Mouse (Mus musculus) heart, embryonic 11.5 days (tissue): Measurements from ENCODE around the gene Klra4. TPM values are rescaled to one million over a fixed set of nuclear protein-coding genes. Genes with fewer than 3 reads are reported as not detected.
"Not testable (repeated sequence)": the region's sequence is repeated elsewhere in the genome, so short reads cannot be mapped to it uniquely, and the experiment has no call there.

Experiments used
- ATAC-seq: fragments of 200-750 bp; cut with Nextera tagmentation; replicated peaks from 2 replicates; pipeline ENCODE4 v1.8.0; 2017; ENCODE audit warnings: moderate library complexity; ENCODE audit not compliant: insufficient number of reproducible peaks, low FRiP score, low TSS enrichment
- H3K27ac ChIP-seq: fragments of 300-500 bp; sonication (generic); 2 replicates; pipeline ENCODE4 v1.5.1; 2014; ENCODE audit warnings: mild to moderate bottlenecking, low read depth, low read length
- H3K27me3 ChIP-seq: fragments of 300-500 bp; sonication (generic); 2 replicates; pipeline ENCODE4 v1.6.1; 2014; ENCODE audit warnings: mild to moderate bottlenecking, low read length, mixed read lengths; ENCODE audit not compliant: control insufficient read depth, insufficient read depth
- H3K36me3 ChIP-seq: fragments of 300-500 bp; sonication (generic); 2 replicates; pipeline ENCODE4 v1.6.1; 2014; ENCODE audit warnings: mild to moderate bottlenecking, low read length, moderate library complexity, mixed read lengths; ENCODE audit not compliant: control insufficient read depth, insufficient read depth
- H3K4me1 ChIP-seq: fragments of 300-500 bp; sonication (generic); 2 replicates; pipeline ENCODE4 v1.6.1; 2014; ENCODE audit warnings: low read length; ENCODE audit not compliant: control insufficient read depth, insufficient read depth
- H3K4me2 ChIP-seq: fragments of 300-500 bp; sonication (generic); 2 replicates; pipeline ENCODE4 v1.6.1; 2014; ENCODE audit warnings: mild to moderate bottlenecking, moderate library complexity
- H3K4me3 ChIP-seq: fragments of 300-500 bp; sonication (generic); 2 replicates; pipeline ENCODE4 v1.5.1; 2014; ENCODE audit warnings: low read depth, low read length
- H3K9ac ChIP-seq: fragments of 300-500 bp; sonication (generic); 2 replicates; pipeline ENCODE4 v1.6.1; 2014; ENCODE audit warnings: mild to moderate bottlenecking, low read depth, low read length, moderate library complexity
- H3K9me3 ChIP-seq: fragments of 300-500 bp; sonication (generic); replicated peaks from 2 replicates; pipeline ENCODE4 v1.6.1; 2016; ENCODE audit warnings: low read length; ENCODE audit not compliant: control insufficient read depth
- WGBS: fragments of 180-500 bp; shearing (Covaris S2); extraction: QIAGEN DNeasy Blood & Tissue Kit; methylation state at CpG from one replicate; pipeline ENCODE4 v1.1.7; 2014; ENCODE audit not compliant: insufficient replicate concordance; 5-methylcytosine and 5-hydroxymethylcytosine counted together
- polyA plus RNA-seq: library from polyadenylated mRNA; unstranded; fragments of >200 nt; fragmentation: Nextera tagmentation; extraction: Ambion mirVana; gene quantifications from 2 replicates; pipeline ENCODE4 v1.2.1, GENCODE M21; 2014

Gene Klra4
- polyA plus RNA-seq = not detected in 2 replicates

DNA sequence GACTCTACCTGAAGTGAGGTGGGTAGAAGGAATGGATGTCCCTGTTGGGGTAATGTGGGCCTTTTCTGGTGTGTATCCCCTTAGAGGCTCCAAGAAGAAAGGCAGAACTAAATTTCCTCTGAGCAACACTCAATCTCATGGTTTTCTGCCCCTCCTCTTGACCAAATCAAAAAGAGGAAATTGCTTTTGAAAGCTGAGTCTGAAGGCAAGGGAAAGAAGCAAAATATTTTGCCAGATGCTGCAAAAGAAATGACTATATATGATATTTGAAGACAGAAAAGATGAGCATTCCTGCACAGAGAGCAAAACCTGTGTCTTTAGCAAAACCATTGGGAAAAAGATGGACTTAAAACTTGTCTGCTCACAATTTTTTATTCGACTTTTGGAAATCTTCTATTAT lies at the start of gene Klra4:
TSS of gene Klra4 (minus strand) at position 101 of the 400 bp plus-strand sequence.
- H3K4me1 ChIP-seq, ATAC-seq: not testable (repeated sequence)

DNA sequence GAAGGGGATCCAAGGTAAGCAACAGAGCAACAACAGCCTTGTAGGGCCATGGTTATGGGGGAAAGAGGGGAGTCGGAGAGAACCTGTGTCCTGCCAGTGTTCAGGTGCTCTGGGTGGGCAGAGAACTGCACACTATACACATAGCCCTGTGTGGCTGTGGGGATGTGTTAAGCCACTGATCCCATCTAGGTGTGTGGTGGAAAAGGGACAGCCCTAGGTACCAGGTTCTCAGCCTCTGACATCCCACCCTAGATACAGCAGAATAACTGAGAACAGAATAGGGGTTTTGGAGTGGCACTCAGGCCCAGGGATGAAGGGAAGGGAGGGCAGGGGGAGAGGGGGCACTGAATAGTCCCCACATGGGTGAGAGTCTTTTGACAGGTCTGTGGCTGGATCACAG lies 43.4 kb upstream of the Klra4 start:
- Histone ChIP-seq H3K9ac (no peak overlapping the region), H3K4me3 (no peak overlapping the region), H3K27ac (no peak overlapping the region), H3K27me3 (no peaks in the 10 kb centered on the region), H3K36me3 (no peaks in the 10 kb centered on the region), H3K4me1 (no peaks in the 10 kb centered on the region), H3K4me2 (no peak overlapping the region), H3K9me3 (no peaks in the 10 kb centered on the region; the same call in 1 of the 2 replicates)
- WGBS = 86% methylated on average over 1 of the region's 1 CpGs
- no peak for ATAC-seq

More for the DNA sequence above, at the start of gene Klra4:
- H3K36me3 ChIP-seq, H3K4me3 ChIP-seq, H3K27ac ChIP-seq, H3K9me3 ChIP-seq, H3K4me2 ChIP-seq, H3K27me3 ChIP-seq, H3K9ac ChIP-seq: not testable (repeated sequence)
- WGBS = 53% methylated on average over 1 of the region's 1 CpGs

DNA sequence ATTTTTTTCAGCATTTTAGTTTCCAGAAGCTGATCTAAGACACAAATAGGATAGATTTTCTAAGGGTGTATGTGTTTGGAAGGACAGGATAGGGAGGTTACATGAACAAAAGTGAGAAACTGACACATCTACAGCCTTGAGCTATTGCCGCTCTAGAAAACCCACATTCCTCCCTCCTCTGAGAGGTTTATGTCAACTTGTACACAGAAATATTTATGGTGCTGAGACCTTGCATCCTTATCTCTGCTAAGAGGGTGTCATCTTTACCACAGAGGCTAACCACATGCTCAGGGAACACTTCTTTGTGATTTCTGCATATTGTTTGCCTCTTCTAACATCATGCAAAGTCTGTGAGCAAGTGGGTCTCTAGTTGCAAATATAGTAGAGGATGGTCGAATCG lies 35.7 kb upstream of the Klra4 start:
- not testable (repeated sequence) for H3K9me3 ChIP-seq, H3K36me3 ChIP-seq, H3K27ac ChIP-seq, H3K9ac ChIP-seq, ATAC-seq, H3K4me1 ChIP-seq, H3K27me3 ChIP-seq, H3K4me3 ChIP-seq, H3K4me2 ChIP-seq
- 76% methylated on average over 3 of the region's 3 CpGs for WGBS

DNA sequence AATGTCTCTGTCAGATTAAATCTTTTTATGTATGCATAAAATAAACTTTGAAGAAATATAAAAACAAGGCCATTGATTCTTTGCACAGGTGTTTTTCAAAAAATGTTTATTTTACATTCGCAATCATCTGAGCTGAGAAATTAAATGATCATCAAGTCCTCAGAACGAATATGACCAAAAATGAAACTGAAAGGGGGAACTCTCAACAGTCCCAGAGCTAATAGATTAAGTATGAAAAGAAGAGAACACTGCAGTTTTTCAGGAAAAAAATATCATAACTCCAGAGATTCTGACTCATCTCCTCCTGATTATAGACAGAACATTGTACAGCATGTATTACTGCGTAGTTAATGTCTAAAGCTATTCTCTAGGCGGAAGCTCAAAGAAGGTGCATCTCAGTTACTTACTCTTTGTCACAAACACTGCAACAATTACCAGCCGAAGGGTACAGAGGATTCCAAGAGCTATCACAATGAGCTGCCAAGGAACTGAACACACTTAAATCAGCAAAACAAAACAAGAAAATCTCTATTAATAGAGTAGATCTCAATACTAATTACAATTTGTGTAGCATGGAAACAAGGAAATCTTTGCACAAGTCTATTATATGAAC lies 25.4 kb upstream of the Klra4 start:
- no peaks in the 10 kb centered on the region for H3K4me1 ChIP-seq
- no peaks in the 10 kb centered on the region for H3K27me3 ChIP-seq
- no peak for ATAC-seq
- H3K9ac ChIP-seq = no peak overlapping the region
- H3K36me3 ChIP-seq = no peaks in the 10 kb centered on the region
- H3K4me2 ChIP-seq = no peak overlapping the region
- H3K27ac ChIP-seq = no peak overlapping the region
- no peak overlapping the region for H3K4me3 ChIP-seq
- H3K9me3 ChIP-seq = no peaks in the 10 kb centered on the region
- 76% methylated on average over 5 of the region's 5 CpGs for WGBS

DNA sequence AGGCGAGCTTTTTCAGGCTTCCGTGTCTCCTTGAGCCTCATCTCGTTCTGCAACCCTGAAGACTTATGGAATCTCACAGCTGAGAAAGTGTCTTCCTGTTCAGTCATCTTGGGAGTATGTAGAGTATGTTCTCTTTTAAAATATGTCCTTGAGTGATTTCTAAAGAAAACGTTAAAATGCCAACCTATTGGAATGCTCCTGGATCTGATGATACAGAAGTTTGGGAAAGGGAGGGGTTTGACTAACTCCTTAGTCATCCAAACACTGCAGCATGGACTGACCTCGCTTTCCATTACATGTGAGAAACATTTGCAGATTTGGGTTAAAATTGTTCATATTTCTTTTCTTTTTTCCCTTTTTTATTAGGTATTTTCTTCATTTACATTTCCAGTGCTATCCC lies 1.9 kb downstream of the Klra4 start:
- Histone ChIP-seq H3K27ac (no peak overlapping the region), H3K9ac (no peak overlapping the region), H3K36me3 (no peaks in the 10 kb centered on the region), H3K4me1 (no peaks in the 10 kb centered on the region), H3K9me3 (peaks cover 2% of the 10 kb centered on the region), H3K4me2 (no peak overlapping the region), H3K4me3 (no peak overlapping the region), H3K27me3 (no peaks in the 10 kb centered on the region)
- WGBS = 71% methylated on average over 5 of the region's 5 CpGs
- ATAC-seq = no peak

DNA sequence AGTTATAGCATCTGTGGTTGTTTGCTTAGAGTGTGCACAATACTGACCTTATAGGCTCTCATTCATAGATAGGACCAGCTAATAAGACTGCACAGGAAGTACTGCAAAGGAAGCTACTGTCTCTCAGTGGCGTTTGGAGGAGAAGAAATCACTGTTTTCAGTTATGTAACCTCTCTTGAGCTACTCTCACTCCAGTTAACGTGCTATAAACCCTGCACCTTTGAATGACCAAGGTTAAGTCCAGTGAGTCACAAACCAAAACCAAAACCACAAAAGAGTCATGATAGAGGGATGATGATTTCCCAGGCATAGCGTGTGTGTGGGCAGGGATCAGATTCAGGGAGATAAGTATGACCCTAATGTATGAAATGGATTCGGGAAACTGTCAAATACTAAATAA lies 31.9 kb downstream of the Klra4 start:
- H3K9me3 ChIP-seq, H3K27me3 ChIP-seq, ATAC-seq, H3K9ac ChIP-seq, H3K27ac ChIP-seq, H3K4me1 ChIP-seq, H3K4me3 ChIP-seq, H3K4me2 ChIP-seq, H3K36me3 ChIP-seq: not testable (repeated sequence)
- WGBS = 53% methylated on average over 4 of the region's 4 CpGs

DNA sequence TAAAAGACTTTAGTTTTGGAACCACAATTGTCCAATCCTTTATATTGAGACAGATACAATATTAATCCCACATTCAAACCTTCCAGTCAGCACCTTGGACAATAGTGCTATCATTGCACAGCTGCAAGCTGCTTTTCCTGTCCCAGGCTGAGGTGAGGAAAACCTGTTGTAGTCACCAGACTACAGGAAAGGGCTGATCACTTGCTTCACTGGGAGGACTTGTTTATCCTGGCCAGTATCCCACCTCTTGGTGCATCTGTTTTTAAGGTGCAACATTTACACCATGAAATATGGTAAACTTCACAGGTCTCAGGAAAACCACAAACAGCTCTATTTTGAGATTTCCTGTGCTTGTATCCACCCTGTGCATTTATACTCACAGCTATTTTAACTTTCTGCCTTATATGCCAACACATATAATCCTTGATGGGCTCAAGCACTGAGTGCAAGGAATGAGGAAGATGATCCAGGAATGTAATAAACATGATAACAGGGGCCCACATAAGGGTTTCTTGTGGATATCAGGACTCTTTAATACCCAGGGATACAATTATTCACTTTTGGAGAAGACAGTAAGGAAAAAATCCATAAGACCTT lies 35.5 kb downstream of the Klra4 start:
- not testable (repeated sequence) for H3K4me3 ChIP-seq, H3K4me2 ChIP-seq, H3K9me3 ChIP-seq, H3K27me3 ChIP-seq, ATAC-seq, H3K36me3 ChIP-seq, H3K27ac ChIP-seq, H3K4me1 ChIP-seq, H3K9ac ChIP-seq

DNA sequence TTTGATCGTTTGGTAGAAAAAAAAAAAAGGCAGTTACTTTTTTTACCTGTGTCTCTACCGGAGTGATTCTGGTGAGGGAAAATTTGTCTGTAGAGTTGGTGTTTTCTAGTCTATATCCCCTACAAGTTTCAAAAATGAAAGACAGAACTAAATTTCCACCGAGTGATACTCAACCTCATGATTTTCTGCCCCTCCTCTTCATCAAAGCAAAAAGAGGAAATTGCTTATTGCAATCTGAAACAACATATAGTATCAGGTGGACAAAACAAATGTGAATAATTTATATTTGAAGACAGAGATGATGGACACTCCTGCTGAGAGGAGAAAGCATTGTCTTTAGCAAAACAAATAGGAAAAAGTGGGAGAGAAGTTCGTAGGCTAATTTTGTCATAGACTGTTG lies 40.2 kb downstream of the Klra4 start, which contains the start of gene Klra6:
TSS of gene Klra6 (minus strand) at position 101 of the 400 bp plus-strand sequence.
- Histone ChIP-seq H3K4me2 (no peak within 1 kb of the TSS), H3K27me3 (no peaks in the 10 kb centered on the region), H3K36me3 (no peaks in the 10 kb centered on the region), H3K4me3 (no peak within 1 kb of the TSS), H3K4me1 (no peaks in the 10 kb centered on the region), H3K9ac (no peak within 1 kb of the TSS), H3K9me3 (no peaks in the 10 kb centered on the region), H3K27ac (no peak within 1 kb of the TSS)
- ATAC-seq = no peak
- WGBS = 59% methylated on average over 4 of the region's 4 CpGs
